7 mouse cellular contexts compared by ENCODE assay signal in the genomic region with DNA sequence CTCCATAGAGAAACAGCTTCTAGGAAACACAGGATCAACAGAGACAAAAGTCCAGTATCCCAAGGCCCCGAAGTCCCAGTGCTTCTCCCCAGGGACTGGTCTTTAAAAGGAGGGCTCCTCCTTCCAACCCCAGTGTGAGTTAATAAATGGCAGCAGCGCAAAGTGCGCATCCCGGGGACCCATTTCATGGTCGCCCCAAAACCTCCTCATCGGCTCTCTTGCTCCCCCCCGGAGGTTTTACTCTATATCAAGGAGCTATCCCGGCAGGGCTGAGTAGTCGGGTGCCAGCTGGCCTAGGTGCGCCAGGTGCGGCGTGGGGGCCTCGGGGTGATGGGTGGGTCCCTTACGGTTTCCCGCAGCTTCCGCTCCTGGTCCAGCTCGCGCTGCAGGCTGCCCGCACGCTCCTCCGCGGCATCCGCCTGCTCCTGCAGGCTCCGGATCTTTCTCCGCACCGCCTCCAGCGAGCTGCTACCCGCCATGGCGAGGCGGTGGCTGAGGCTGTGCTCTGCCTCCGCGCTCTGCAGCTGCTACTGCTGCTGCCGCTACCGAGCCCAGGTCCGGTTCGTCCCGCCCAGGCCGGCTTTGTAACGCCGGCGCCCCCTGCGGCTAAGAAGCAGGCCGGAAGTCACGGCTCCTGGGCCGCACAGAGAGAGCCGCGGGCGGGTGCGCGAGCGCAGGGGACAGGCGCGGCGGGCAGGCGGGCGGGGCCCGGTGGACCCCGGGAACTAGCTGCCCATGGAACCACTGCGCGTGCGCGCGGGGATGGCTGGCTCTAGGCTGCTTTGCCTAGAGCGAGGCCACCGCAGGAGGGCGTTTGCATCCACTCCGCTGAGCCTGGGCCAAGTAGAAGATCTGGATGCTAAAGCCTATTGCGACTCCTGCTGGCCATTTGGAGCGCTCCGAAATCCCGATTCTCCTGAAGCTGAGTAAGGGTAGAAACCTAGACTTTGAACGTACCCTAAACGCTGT. TPM values are rescaled to one million over a fixed set of nuclear protein-coding genes. Genes with fewer than 3 reads are reported as not detected.
DNase-seq lines count a peak whose midpoint lies in the region; ATAC-seq lines count a peak whose summit lies in the region.

No protein-coding gene starts in this region.

- H3K4me3 ChIP-seq in embryonic facial prominence, embryonic 10.5 days: peak overlapping the region; percentile 89
- H3K4me3 ChIP-seq in limb, embryonic 10.5 days: peak overlapping the region; percentile 82
- peak overlapping the region; percentile 88 for H3K4me3 ChIP-seq in midbrain, embryonic 13.5 days (replicated peaks)

- peak overlapping the region; percentile 97 for H3K27ac ChIP-seq in embryonic facial prominence, embryonic 10.5 days (replicated peaks)
- peak overlapping the region; percentile 95 for H3K27ac ChIP-seq in limb, embryonic 10.5 days
- peak overlapping the region; percentile 95 for H3K27ac ChIP-seq in midbrain, embryonic 13.5 days

- peak; percentile 100 for DNase-seq in adrenal gland, postnatal 10 days
- peak; percentile 100 for DNase-seq in embryonic facial prominence, embryonic 10.5 days (ENCODE audit: low spot score)
- DNase-seq in kidney, adult 11 months: peak; percentile 100
- DNase-seq in limb, embryonic 10.5 days (ENCODE audit: low spot score): peak; percentile 100
- DNase-seq in spleen, adult 12 weeks (ENCODE audit: low spot score): peak; percentile 99

- H3K4me2 ChIP-seq in midbrain, embryonic 13.5 days (replicated peaks): peak overlapping the region; percentile 61

- no peaks in the 10 kb centered on the region for H3K9me3 ChIP-seq in embryonic facial prominence, embryonic 10.5 days
- H3K9me3 ChIP-seq in limb, embryonic 10.5 days (replicated peaks): no peaks in the 10 kb centered on the region
- no peaks in the 10 kb centered on the region for H3K9me3 ChIP-seq in midbrain, embryonic 13.5 days

- ATAC-seq in granulocyte monocyte progenitor cell, adult 5-6 weeks (replicated peaks; ENCODE audit: poor library complexity, severe bottlenecking): peak; percentile 86
- peak; percentile 96 for ATAC-seq in midbrain, embryonic 13.5 days

- peaks cover 17% of the 10 kb centered on the region for H3K36me3 ChIP-seq in embryonic facial prominence, embryonic 10.5 days (replicated peaks)
- peaks cover 9% of the 10 kb centered on the region for H3K36me3 ChIP-seq in limb, embryonic 10.5 days
- H3K36me3 ChIP-seq in midbrain, embryonic 13.5 days: no peaks in the 10 kb centered on the region

- peaks cover 19% of the 10 kb centered on the region for H3K27me3 ChIP-seq in embryonic facial prominence, embryonic 10.5 days (replicated peaks; ENCODE audit: low read depth, poor library complexity, severe bottlenecking)
- peaks cover 23% of the 10 kb centered on the region for H3K27me3 ChIP-seq in limb, embryonic 10.5 days (ENCODE audit: low read depth, poor library complexity, severe bottlenecking)
- peaks cover 37% of the 10 kb centered on the region for H3K27me3 ChIP-seq in midbrain, embryonic 13.5 days

- peaks cover 95% of the 10 kb centered on the region for H3K4me1 ChIP-seq in embryonic facial prominence, embryonic 10.5 days
- H3K4me1 ChIP-seq in limb, embryonic 10.5 days: peaks cover 77% of the 10 kb centered on the region
- peaks cover 56% of the 10 kb centered on the region for H3K4me1 ChIP-seq in midbrain, embryonic 13.5 days (replicated peaks)

- peak overlapping the region; percentile 93 for H3K9ac ChIP-seq in midbrain, embryonic 13.5 days (replicated peaks)

- WGBS in embryonic facial prominence, embryonic 10.5 days: under 1% methylated on average over 73 of the region's 73 CpGs
- WGBS in limb, embryonic 10.5 days: under 1% methylated on average over 66 of the region's 73 CpGs
- under 1% methylated on average over 69 of the region's 73 CpGs for WGBS in midbrain, embryonic 13.5 days

RNA-seq across cellular contexts. Expression of a gene that starts 5.7 kb away (rescaled TPM):
- 100 to 1,000 TPM; 371 to 920 TPM for total RNA-seq in adrenal gland, postnatal 10 days (2021)
- polyA plus RNA-seq in embryonic facial prominence, embryonic 10.5 days (2016; fragmentation: Nextera tagmentation; extraction: Ambion mirVana): 331 and 369 TPM in 2 replicates
- total RNA-seq in granulocyte monocyte progenitor cell, adult 5-6 weeks (2014; fragmentation: Nextera tagmentation): 25.8 and 42.1 TPM in 2 replicates
- 54.2 and 57.0 TPM in 2 replicates for total RNA-seq in granulocyte monocyte progenitor cell, adult 5-6 weeks (2017)
- polyA plus RNA-seq in limb, embryonic 10.5 days (2016; fragmentation: Nextera tagmentation; extraction: Ambion mirVana): 252 and 286 TPM in 2 replicates
- 115 and 118 TPM in 2 replicates for polyA plus RNA-seq in midbrain, embryonic 13.5 days (2015; fragmentation: Nextera tagmentation; extraction: Ambion mirVana)

Comparison
In these comparisons a context has a peak if more than half of its experiments do, and no peak if none do; other contexts are left out.
1. Peak in every context shown above with its lines: DNase-seq, ATAC-seq, H3K4me3 ChIP-seq and H3K27ac ChIP-seq.